Mouse (Mus musculus) neutrophil, adult 65 days (primary cell): Measurements from ENCODE around the gene Prpf8. TPM values are rescaled to one million over a fixed set of nuclear protein-coding genes. Genes with fewer than 3 reads are reported as not detected.

Experiments used
- total RNA-seq: library from RNA; stranded (reverse); gene quantifications from 2 replicates; pipeline ENCODE4 v1.2.4, GENCODE M21; 2023

Gene Prpf8
- 101 and 113 TPM in 2 replicates for total RNA-seq

DNA sequence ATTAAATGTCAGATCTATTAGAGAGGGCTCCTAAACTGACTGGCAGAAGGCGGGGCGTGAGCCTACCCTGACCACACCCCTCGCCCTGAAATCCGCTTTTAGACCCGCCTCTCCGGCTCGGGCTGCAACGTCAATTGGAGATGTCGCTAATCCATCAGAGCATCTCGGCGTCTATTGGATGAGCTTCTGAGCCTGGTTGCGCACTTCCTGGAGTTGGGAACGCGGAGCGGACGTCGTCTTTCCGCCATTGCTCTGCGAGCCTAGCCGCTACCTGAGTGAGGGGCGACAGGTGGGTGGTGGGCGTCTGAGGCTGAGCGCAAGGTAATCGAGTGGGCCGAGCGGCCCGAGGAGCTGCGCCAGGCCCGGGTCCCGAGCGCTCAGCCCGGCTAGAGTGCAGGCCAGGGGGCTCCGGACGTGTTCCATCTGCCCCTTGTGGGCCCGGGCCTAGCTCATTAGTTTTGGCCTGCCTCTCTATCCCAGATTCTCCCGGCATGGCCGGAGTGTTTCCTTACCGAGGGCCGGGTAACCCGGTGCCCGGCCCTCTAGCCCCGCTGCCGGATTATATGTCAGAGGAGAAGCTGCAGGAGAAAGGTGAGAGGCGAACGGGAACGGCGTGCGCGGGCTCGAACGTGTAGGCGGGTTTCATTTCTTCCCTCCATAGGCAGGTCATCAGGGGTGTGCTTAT is at the start of gene Prpf8:
Prpf8 (plus strand) TSS at position 216 of the 685 bp plus-strand sequence.

DNA sequence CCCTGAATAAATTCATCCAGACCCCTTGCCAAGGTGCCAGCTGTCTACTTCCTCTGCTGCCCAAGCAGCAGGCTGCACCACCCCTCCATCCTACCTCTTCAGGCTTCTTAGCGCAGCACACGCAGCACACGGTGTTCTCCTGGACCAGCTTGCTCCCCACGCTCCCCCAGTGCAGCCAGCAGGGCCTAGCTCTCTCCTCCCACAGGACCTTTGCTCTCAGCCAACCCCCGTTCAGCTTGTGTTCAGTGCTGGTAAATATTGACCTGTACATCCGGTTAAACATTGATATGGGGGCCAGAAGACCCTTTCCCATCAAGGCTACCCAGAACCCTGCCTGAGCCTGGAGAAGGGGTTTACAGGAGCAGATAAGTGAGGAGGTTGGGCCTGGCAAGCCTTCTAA is 47.3 kb upstream of the Prpf8 start, which contains the start of gene Serpinf2:
Serpinf2 (minus strand) TSS at position 229 of the 400 bp plus-strand sequence.

DNA sequence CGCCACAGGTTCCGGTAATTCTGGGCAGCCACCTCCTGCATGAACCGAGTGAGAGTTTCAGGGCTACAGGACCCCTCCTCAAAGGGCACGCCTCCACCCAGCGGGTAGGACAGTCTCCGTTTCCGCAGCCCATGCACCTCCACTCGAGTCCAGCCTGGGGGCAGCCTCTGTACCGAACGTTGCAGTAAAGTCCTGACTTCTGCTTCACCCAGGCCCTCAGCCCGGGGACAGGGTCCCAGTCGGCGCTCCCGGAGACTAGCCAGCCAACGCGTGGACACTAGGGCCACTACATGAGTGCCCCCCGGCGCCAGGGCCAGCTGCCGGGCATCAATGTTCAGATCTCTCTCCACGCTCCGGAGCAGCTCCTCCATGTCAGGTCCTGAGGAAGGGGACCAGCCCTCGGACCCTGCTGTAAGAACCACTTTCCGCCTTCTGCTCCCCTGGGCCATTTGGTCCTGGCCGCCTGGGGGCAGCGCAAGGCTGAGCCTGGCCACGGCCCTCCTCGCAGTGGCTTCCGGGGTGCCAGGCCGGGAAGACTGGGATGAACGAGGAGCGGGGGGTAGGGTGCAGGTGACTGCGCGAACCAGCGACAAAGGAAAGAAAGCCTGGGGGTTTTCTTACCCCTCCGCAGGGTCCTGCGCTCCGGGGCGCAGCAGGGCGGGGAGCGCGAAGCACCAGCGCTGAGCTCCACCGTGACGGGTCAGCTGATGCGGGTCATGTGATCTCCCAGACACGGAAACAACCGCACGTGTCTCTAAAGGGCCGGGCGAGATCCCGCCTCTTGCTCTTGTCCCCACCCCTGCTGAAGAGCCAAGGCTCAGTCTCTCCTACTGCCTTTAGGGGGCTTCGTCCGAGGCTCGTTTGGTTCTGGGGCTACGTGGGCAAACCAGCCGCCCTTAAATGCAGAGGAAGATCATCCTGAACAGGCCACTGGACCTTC is 32.4 kb upstream of the Prpf8 start, which contains the start of gene Wdr81:
Wdr81 (minus strand) TSS at position 727 of the 940 bp plus-strand sequence.

DNA sequence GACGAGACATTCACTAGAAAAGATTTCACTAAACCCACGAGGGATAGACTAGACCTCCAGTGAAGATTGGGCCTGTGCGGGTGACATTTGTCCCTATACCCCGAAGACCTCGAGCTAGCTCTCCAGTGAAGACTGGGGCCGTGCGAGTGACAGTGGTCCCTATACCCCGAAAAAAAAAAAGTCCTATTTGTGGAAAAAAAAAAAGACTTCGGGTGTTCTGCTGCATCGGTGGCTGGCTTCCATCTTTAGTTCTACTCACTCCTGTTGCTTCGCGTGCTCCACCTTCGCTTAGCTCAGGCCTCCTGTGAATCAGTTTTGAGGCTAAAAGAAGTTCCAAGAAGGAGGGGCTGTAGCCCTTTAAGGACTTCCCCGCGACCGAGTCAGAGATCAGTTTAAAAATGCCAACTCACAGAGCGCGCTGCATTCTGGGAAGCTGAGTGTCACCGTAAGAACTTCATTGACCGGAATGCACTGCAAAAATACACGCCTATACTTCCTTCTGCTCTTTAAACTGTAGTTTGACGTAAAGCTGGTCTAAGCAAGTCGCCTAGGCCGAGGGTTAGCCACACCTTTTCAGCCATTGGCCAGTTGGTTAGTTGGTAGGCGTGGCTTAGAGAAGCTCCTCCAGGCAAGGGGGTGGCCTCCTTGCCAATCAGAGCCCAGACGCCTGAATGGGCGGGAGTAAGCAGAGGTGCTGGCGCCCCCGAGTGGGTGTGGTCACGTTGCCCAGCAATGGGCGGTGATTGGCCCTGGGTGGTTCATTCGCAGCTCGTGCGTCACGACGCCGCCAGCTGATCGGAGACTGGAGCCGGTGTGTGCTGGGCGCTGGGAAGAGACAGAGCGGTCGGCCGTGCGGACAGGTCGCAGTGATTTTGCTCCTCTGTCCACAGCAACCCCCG is 25.5 kb upstream of the Prpf8 start, which contains the start of gene Tlcd2:
Tlcd2 (plus strand) TSS at position 872 of the 899 bp plus-strand sequence.

DNA sequence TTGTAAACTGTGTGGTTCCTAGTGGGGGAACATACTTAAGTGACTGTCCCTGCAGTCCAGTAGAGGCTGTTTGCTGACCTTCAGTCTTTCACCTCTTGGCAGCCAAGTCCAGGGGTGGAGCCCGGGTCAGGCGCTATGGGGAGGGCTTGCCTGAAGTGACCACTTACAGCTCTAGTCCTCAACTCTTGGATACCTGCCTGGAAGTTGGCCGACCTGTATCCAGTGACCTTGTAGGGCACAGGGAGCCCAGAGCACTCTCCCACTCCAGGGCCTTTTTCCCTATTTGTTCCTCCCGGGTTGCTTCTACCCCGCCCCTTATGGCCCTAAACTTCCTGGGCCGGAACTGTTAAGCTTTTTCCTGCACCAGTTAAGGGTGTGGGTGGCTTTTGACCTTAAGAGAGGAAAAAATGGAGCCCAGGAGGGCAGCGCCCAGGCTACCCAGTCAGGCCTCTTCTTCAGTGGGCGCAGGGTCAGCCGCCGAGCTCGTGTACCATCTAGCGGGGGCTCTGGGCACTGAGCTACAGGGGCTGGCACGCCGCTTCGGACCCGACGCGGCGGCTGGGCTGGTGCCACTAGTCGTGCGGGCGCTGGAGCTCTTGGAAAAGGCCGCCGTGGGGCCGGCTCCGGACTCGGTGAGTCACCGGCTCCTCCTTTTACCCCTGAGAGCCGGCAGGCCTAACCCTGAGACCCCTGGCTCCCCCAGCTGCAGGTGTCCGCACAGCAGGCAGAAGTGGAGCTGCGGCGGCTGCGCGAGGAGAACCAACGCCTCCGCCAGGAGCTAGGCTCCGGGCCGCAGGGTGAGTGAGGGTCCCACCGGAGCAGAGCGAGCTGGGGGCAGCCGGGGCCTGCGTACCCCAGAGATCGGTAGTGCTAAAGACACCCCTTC is 23.4 kb downstream of the Prpf8 start, which contains the start of gene Rilp:
Rilp (plus strand) TSS at position 354 of the 886 bp plus-strand sequence.

DNA sequence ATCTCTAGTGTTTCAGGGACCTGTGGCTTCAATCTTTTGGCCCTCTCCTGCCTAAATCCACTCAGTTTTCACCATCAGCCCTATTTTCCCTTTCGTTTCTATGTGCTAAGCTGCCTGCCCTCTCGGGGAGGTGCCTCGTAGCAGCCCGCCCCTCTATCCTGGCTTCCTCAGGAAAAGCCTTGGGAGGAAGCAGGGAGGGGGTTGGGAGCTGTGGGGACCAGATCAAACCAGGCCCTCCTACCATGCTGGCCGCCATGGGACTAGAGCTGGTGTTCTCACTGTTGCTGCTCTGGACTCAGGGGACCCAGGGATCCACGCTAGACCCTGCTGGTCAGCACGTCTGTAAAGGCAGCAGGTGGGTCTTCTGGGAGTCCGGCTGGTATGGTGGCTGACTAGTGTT is 26.7 kb downstream of the Prpf8 start, which contains the start of gene Scarf1:
Scarf1 (plus strand) TSS at position 205 of the 400 bp plus-strand sequence.

DNA sequence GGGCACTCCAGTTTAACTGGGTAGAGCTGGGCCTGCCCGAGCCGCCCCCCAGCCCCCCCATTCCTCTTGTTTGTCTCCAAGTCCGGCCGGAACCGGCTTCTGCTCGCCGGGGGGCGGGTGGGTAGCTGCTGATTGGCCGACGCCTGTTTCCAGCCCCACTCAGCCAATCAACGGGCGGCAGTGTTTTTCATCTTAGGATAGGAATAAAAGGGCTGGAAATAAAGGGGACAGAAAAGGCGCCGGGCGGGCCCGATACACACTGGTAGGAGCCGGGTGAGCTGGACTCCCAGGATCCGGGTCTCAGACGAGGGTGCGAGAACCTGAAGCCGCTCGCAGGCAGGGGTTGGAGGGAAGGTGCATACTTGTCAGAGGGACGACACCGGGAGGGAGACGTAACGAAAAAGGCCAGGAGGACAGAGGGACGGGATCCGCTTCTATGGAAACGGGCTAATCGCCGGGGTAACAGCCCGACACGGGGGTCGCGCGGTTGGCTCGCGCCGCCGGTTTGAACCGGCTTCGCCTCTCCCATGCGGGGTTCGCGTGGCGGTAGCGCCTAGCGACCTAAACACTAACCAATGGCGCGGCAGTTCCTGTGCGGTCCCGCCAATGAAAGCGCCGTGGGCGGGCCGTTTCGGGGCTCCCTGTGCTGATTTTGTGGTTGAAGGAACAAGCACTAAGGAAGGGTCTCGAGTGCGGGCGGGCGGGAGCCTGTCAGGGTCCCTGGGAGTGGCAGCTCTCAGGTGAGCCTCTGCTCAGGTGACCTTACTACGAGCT is 45.0 kb downstream of the Prpf8 start, which contains the start of gene Slc43a2:
Slc43a2 (plus strand) TSS at position 226 of the 774 bp plus-strand sequence.

Other genes starting within 250 kb of the Prpf8 start
- gene Rpa1, start 138.5 kb upstream of the Prpf8 start, total RNA-seq = 46.0 and 60.1 TPM in 2 replicates
- gene Smyd4, start 138.4 kb upstream of the Prpf8 start, total RNA-seq = 2.2 and 2.4 TPM in 2 replicates
- gene Serpinf1, start 64.1 kb upstream of the Prpf8 start, total RNA-seq = 12.8 and 20.2 TPM in 2 replicates
- gene Serpinf2, start 47.2 kb upstream of the Prpf8 start, total RNA-seq = 0.28 TPM in 1 of 2 replicates, not detected in the other
- gene Wdr81, start 32.1 kb upstream of the Prpf8 start, total RNA-seq = 27.5 and 41.1 TPM in 2 replicates
- gene Tlcd2, start 25.1 kb upstream of the Prpf8 start, total RNA-seq = 5.6 and 7.5 TPM in 2 replicates
- 0.84 and 0.85 TPM in 2 replicates for gene Rilp, start 23.3 kb downstream of the Prpf8 start, total RNA-seq
- gene Scarf1, start 26.7 kb downstream of the Prpf8 start, total RNA-seq = 0.79 and 1.1 TPM in 2 replicates
- gene Slc43a2, start 44.9 kb downstream of the Prpf8 start, total RNA-seq = 48.8 and 80.5 TPM in 2 replicates
- gene Pitpna, start 101.3 kb downstream of the Prpf8 start, total RNA-seq = 231 and 247 TPM in 2 replicates
- 101 and 111 TPM in 2 replicates for gene Inpp5k, start 144.2 kb downstream of the Prpf8 start, total RNA-seq
- 50.0 and 62.0 TPM in 2 replicates for gene Myo1c, start 163.7 kb downstream of the Prpf8 start, total RNA-seq
- gene Crk, start 192.4 kb downstream of the Prpf8 start, total RNA-seq = 49.7 and 73.0 TPM in 2 replicates
- gene Ywhae, start 246.1 kb downstream of the Prpf8 start, total RNA-seq = 182 and 196 TPM in 2 replicates